Mouse (Mus musculus) frontal cortex, postnatal 25 days (tissue): Measurements from ENCODE around the gene Arpc1a.
"Not testable (repeated sequence)": the region's sequence is repeated elsewhere in the genome, so short reads cannot be mapped to it uniquely, and the experiment has no call there.

ENCODE experiments used
- DNase-seq, 2 experiments: peaks; one replicate each; pipeline ENCODE4 v3.0.0; 2022; ENCODE audit warnings: low spot score in 2 of 2

Gene Arpc1a

GRCm38 (mm10) chr5:145104328-145104727, 20.7 kb downstream of the Arpc1a start:
- no peak for DNase-seq

GRCm38 (mm10) chr5:145105694-145106275, 22.2 kb downstream of the Arpc1a start:
- DNase-seq: no peak

DNA sequence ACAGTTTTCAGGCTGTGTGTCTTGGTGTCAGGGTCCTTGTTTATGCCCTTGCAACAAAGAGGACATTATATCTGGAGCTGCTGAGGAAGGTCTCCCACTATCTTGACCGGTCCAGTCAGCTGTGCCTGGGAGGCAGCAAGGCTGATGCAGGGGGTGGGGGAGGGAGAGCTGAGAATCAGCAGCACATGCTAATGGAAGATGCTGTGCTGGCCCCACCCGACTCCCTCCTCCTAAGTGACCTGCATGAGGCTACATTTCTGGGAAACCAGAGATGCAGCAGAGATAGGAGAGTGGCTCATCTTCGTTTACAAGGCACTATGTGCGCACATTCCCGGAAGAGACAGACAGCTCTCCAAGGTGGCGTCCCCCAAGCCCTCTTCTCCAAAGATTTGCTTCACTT, 26.8 kb downstream of the Arpc1a start:
- no peak for DNase-seq

DNA sequence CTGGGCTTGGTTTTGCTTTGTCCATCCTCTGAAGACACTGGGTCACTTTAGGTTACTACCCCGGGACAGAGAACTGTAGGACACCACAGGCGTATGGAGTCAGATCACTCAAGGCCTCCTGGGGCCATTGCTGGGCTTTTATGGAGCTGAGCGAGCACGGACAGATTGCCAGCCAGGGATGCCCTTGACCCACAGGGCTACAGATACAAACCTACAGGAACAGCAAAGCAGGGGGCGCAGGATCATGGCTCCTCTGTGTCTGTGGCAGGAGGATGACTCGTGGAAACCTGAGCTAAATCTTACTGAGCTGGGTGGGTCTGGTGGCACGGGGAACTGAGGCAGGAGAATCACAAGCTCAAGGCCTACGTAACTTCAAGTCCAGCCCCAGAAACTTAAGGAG, 28.9 kb downstream of the Arpc1a start:
- no peak for DNase-seq

- no peak for DNase-seq
These were observed 29.8 kb downstream of the Arpc1a start for GRCm38 (mm10) chr5:145113416-145113815.

GRCm38 (mm10) chr5:145114071-145114605, 30.5 kb downstream of the Arpc1a start, which contains the start of gene Arpc1b:
Arpc1b (plus strand) TSS chr5:145114215.
- DNase-seq: no peak

DNA sequence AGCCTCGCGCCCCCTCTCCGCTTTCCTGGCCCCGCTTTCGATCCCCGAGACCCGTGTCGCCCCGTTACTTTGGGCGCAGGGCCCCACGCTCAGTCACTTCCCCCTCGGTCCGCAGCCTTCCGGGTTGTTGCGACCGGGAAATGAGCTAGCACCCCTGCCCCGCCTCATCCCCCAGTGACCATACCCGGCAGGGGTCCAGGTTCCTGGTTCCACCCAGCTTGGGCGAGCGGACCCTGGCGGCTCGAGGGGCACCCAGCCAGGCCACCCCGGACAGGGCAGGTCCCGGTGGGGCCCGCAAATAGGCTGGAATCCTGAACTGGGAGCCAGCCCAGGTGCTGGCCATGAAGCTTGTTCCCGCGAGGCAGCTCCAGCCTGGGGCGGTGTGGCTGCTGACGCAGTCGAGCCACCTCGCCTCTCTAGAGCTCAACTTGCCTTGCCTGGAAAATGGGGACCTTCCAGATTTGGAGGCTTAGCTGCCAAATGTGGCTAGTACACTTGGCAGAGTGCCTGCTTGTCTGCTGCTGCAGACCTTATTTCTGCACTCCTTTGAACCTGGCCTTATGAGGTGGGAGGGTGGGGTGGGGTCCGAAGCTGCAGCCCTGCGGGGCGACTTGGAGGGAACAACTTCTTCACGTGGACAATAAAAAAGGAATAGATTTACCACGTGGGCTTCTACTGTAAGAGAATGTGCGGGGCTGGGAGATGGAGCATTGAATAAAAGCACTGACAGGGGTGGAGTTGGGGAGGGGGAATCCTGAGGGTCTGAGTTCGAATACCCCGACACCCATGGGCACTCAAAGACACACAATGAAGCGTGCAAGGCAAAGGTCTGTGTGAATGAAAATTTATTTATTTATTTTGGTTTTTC, 31.2 kb downstream of the Arpc1a start:
- no peak for DNase-seq

DNA sequence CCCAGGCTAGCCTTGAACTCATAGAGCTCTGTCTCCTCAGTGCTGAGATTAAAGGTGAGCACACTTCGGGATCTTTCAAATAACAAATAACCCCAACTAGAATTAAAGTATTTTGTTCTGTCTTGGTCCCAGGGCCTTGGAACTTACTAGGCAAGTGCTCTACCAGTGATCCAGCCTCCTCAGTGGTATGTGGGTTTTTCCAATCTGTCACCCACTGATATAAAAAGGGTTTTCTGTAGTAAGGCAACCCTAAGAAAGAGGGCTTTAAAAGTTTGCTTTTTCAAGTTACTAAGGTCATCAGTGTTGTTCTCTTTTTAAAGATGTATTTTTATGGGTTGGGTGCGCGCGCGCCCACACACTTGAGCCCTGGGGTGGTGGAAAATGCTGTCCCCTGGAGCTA, 32.1 kb downstream of the Arpc1a start:
- DNase-seq: no peak

DNA sequence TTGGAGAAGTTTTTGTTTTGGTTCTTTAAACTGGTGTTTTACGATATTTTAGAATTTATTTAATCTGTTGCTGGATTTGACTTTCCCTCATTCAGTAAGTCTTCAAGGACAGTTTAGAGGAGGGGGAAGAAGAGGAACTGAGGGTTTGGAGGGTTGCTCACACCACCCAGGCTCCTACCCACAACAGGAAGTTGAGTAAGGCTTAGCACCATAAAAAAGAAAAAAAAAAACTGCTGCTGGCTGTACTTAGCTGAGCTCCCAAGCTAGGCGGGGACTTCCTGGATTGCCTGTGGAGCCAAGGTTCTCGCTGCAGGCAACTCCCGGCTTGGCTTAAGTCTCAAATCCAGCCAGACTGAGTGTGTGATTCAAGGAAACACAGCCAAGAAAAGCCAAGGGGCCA, 32.7 kb downstream of the Arpc1a start:
- no peak for DNase-seq

- DNase-seq: peak in 1 of 2 experiments; percentile 43
These were observed 33.3 kb downstream of the Arpc1a start for GRCm38 (mm10) chr5:145116916-145117315.

- DNase-seq: no peak
These were observed 34.4 kb downstream of the Arpc1a start for GRCm38 (mm10) chr5:145118005-145118404.

GRCm38 (mm10) chr5:145118461-145118860, 34.8 kb downstream of the Arpc1a start:
- no peak for DNase-seq

GRCm38 (mm10) chr5:145119385-145119784, 35.8 kb downstream of the Arpc1a start:
- no peak for DNase-seq

DNA sequence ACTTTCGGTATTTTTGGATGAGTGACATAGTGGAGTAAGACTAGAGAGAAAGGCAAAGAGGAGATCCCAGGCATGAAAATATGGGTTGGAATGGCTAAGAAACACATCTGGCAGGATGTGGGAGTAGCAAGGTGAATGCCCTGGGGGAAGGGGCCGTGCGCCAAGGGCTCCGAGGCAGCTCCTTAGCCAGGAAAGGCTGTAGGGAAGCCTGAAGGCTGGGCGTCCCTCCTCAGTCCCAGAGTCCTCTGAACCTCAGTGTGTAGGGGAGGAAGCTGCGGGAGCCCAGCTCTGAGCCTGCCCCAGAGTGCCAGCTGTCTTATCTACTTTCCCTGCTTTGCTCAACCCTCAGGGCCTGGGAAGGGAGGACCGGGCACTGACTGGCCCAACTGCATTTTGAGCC, 37.3 kb downstream of the Arpc1a start:
- DNase-seq: no peak

- no peak for DNase-seq
These were observed 39.8 kb downstream of the Arpc1a start for GRCm38 (mm10) chr5:145123396-145123795.

GRCm38 (mm10) chr5:145126580-145126979, 43.0 kb downstream of the Arpc1a start:
- no peak for DNase-seq

GRCm38 (mm10) chr5:145129124-145129523, 45.5 kb downstream of the Arpc1a start:
- DNase-seq: no peak

- not testable (repeated sequence) for DNase-seq
These were observed 46.1 kb downstream of the Arpc1a start for GRCm38 (mm10) chr5:145129773-145130172.

DNA sequence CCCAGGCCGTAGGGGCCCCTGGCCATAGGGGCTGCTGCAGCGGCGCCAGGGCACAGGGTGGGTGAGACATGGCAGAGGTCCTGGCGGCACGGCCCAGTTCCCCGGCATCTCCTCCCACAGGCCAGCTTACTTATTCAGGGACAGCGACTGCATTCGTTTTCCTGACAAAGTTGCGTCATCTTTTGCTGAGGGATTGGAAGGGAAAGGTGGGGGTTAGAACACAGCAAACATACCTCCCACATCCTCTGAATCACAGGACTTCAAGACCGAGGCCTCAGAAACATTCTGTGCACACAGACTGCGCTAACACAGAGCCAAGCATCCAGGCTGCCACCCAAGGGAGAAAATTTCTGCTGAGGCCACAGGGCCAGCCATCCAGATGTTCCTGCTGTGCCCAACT, 46.6 kb downstream of the Arpc1a start:
- peak in 1 of 2 experiments; percentile 36 for DNase-seq

DNA sequence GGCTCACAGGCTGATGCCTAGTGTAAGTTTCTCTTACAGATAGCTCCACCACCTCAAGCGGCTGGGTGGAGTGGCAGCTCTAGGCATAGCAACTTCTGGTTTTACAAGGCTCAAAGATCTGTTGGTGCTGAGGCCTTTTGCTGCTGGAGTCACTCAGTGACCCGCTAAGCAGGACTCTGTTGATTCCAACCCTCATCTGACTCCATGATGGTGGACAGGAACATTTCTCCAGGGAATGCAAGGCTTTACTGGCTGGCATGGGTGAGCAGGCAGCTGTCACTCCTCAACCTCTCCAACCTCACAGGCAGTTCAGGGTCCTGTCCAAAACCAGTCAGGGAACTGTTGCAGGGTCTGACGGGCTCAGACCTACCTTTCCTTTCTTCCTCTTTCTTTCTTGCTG, 47.4 kb downstream of the Arpc1a start:
- no peak for DNase-seq

GRCm38 (mm10) chr5:145133275-145133674, 49.6 kb downstream of the Arpc1a start:
- not testable (repeated sequence) for DNase-seq

DNA sequence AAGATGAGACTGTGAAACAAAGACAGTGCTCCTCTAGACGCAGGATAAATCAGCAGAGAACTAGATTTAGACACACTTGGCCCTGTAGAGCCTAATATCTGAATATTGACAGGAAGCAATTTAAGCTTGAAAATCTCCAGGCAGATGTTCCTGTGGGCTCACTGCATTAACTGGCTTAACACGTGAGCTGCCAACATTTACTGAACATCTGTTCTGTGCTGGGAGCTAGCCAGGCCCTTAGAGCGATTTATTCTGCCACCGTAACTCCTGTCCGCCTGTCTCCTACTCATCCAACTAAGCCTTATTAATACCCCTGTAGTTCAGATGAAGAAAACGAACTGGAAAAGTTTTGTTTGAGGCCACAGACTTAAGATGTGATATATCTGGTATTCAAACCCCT, 55.2 kb downstream of the Arpc1a start:
- no peak for DNase-seq
